Mouse (Mus musculus) urinary bladder, postnatal 25 days (tissue): ENCODE results near the gene Gramd1b.

ENCODE experiments used
- DNase-seq: peaks from one replicate; pipeline ENCODE4 v3.0.0; 2022; ENCODE audit warnings: low spot score

Gramd1b gene

GRCm38 (mm10) chr9:40268748-40269102 lies 262.5 kb downstream of the Gramd1b start:
- no peak for DNase-seq

GRCm38 (mm10) chr9:40268040-40268747 lies 263.0 kb downstream of the Gramd1b start:
- DNase-seq = no peak

- no peak for DNase-seq
These were observed 267.3 kb downstream of the Gramd1b start for GRCm38 (mm10) chr9:40263874-40264273.

GRCm38 (mm10) chr9:40252459-40252858 lies 278.7 kb downstream of the Gramd1b start:
- no peak for DNase-seq

GRCm38 (mm10) chr9:40249106-40249505 lies 282.1 kb downstream of the Gramd1b start:
- no peak for DNase-seq

GRCm38 (mm10) chr9:40246702-40247101 lies 284.5 kb downstream of the Gramd1b start:
- DNase-seq = no peak

- no peak for DNase-seq
These were observed 285.1 kb downstream of the Gramd1b start for GRCm38 (mm10) chr9:40245974-40246665.

- DNase-seq = no peak
These were observed 285.7 kb downstream of the Gramd1b start for GRCm38 (mm10) chr9:40245466-40245865.
